ENCODE assay signal across 8 mouse cellular contexts in genomic region chr9:21955570-21956281, GRCm38 (mm10). TPM values are rescaled to one million over a fixed set of nuclear protein-coding genes. Genes with fewer than 3 reads are reported as not detected.
DNase-seq lines count a peak whose midpoint lies in the region; ATAC-seq lines count a peak whose summit lies in the region.

Gene Swsap1, plus strand, starts transcription at chr9:21955755.

- H3K9ac ChIP-seq in hindbrain, embryonic 16.5 days (ENCODE audit: low read depth, low read length): peak within 1 kb of the TSS; percentile 82

- WGBS in hindbrain, embryonic 16.5 days: under 1% methylated on average over 52 of the region's 54 CpGs
- WGBS in macrophage (ENCODE audit: missing documents): under 1% methylated on average over 50 of the region's 54 CpGs

- H3K36me3 ChIP-seq in hindbrain, embryonic 16.5 days (ENCODE audit: control insufficient read depth, insufficient read depth, low read length): no peaks in the 10 kb centered on the region
- no peaks in the 10 kb centered on the region for H3K36me3 ChIP-seq in macrophage (ENCODE audit: inconsistent target)

- peak; percentile 98 for ATAC-seq in hindbrain, embryonic 16.5 days

- DNase-seq in WW6 (ENCODE audit: low read depth, low spot score): peak; percentile 92
- peak; percentile 97 to 100 for DNase-seq in cerebellum, postnatal 4 days (ENCODE audit: low spot score in 2 of 2)
- peak; percentile 99 for DNase-seq in gastrocnemius, adult 18-20 months (ENCODE audit: low spot score)
- DNase-seq in left cerebral cortex, adult 18-20 months (ENCODE audit: low spot score in 2 of 2): peak; percentile 99
- peak; percentile 99 for DNase-seq in right cerebral cortex, adult 18-20 months
- DNase-seq in urinary bladder, postnatal 10 days (ENCODE audit: low spot score): peak; percentile 93

- peak within 1 kb of the TSS; percentile 97 for H3K27ac ChIP-seq in hindbrain, embryonic 16.5 days (ENCODE audit: low read depth, low read length)
- H3K27ac ChIP-seq in macrophage: peak within 1 kb of the TSS; percentile 55

- no peaks in the 10 kb centered on the region for H3K79me2 ChIP-seq in macrophage (ENCODE audit: inconsistent target)

- peaks cover 17% of the 10 kb centered on the region for H3K27me3 ChIP-seq in hindbrain, embryonic 16.5 days (replicated peaks; ENCODE audit: control insufficient read depth, insufficient read depth, low read length)

- no peaks in the 10 kb centered on the region for H3K9me3 ChIP-seq in hindbrain, embryonic 16.5 days (ENCODE audit: control insufficient read depth, low read length)

- H3K4me1 ChIP-seq in hindbrain, embryonic 16.5 days (ENCODE audit: control insufficient read depth, insufficient read depth, low read depth, low read length): peaks cover 10% of the 10 kb centered on the region

- peak within 1 kb of the TSS; percentile 69 for H3K4me3 ChIP-seq in hindbrain, embryonic 16.5 days (ENCODE audit: low read length)
- H3K4me3 ChIP-seq in macrophage (ENCODE audit: inconsistent target): peak within 1 kb of the TSS; percentile 58

- H3K4me2 ChIP-seq in hindbrain, embryonic 16.5 days (ENCODE audit: low read length): peak within 1 kb of the TSS; percentile 63

RNA-seq across cellular contexts. Expression of gene Swsap1, which starts in this region (rescaled TPM):
- total RNA-seq in gastrocnemius, adult 18-20 months (2021): 1 to 10 TPM; 2.1 to 2.3 TPM
- polyA plus RNA-seq in hindbrain, embryonic 16.5 days (2015; fragmentation: Nextera tagmentation; extraction: Ambion mirVana): 8.1 and 8.7 TPM in 2 replicates
- 10 to 100 TPM; 13.1 to 14.1 TPM for total RNA-seq in left cerebral cortex, adult 18-20 months (2021)
- total RNA-seq in macrophage (2018; cell fraction: chromatin; rRNA removed): 1 to 10 TPM in 10 of 26 experiments, under 1 TPM in 5, not detected in 11; 0.40 to 4.0 (median 1.4) TPM
- 1 to 10 TPM; 1.4 to 7.9 (median 5.2) TPM for total RNA-seq in macrophage (2018; cell fraction: cytosol; rRNA removed)
- total RNA-seq in macrophage (2018; cell fraction: nucleus; rRNA removed): 1 to 10 TPM in 19 of 26 experiments, under 1 TPM in 6, not detected in 1; 0.40 to 5.5 (median 1.9) TPM
- 5.2 to 6.3 TPM (median 5.4 TPM) in 3 replicates for polyA plus RNA-seq in macrophage (2018)

Comparison
In these comparisons a context has a peak if more than half of its experiments do, and no peak if none do; other contexts are left out.
1. Peak in every context shown above with its lines: DNase-seq, ATAC-seq, H3K4me3 ChIP-seq and H3K27ac ChIP-seq.
2. RNA of gene Swsap1 (total RNA-seq): 13.1 to 14.1 TPM in left cerebral cortex, adult 18-20 months; 2.1 to 2.3 TPM in gastrocnemius, adult 18-20 months; every median in the first group is over 4 times any median in the second.